Mouse (Mus musculus) liver, embryonic 14.5 days (tissue): Measurements from ENCODE around the gene Wdr72. TPM values are rescaled to one million over a fixed set of nuclear protein-coding genes. Genes with fewer than 3 reads are reported as not detected.

Experiments used
- ATAC-seq: fragments of 200-750 bp; cut with Nextera tagmentation; 2 replicates; pipeline ENCODE4 v1.8.0; 2017; ENCODE audit warnings: moderate number of reproducible peaks, mild to moderate bottlenecking, moderate library complexity; ENCODE audit not compliant: insufficient read depth
- DNase-seq, 3 experiments: peaks; one replicate each; pipeline ENCODE4 v3.0.0-alpha.2; 2012 to 2013; ENCODE audit warnings: low read depth in 3 of 3, low spot score in 3 of 3
- H3K27ac ChIP-seq: fragments of 300-500 bp; sonication (generic); 2 replicates; pipeline ENCODE4 v1.5.1; 2014; ENCODE audit warnings: moderate library complexity, mild to moderate bottlenecking, control low read depth, inconsistent platforms
- H3K27me3 ChIP-seq: fragments of 300-500 bp; sonication (generic); 2 replicates; pipeline ENCODE4 v1.6.1; 2014; ENCODE audit warnings: mild to moderate bottlenecking, low read length, moderate library complexity; ENCODE audit not compliant: control insufficient read depth, insufficient read depth
- H3K36me3 ChIP-seq: fragments of 300-500 bp; sonication (generic); replicated peaks from 2 replicates; pipeline ENCODE4 v1.6.1; 2014; ENCODE audit warnings: low read depth; ENCODE audit not compliant: control insufficient read depth, insufficient read depth
- H3K4me1 ChIP-seq, 2 experiments: fragments of 200-500 bp in 1 of 2; fragments of 300-500 bp in 1 of 2; sonication (generic) in 1 of 2; replicated peaks; 2 replicates each; pipeline ENCODE4 v1.6.1; 2012 to 2014; ENCODE audit warnings: antibody characterized with exemption in 1 of 2, inconsistent platforms in 1 of 2, low read length in 1 of 2; ENCODE audit not compliant: control insufficient read depth in 2 of 2, insufficient read depth in 2 of 2
- H3K4me2 ChIP-seq: fragments of 300-500 bp; sonication (generic); 2 replicates; pipeline ENCODE4 v1.6.1; 2014; ENCODE audit warnings: low read depth, mild to moderate bottlenecking, control low read depth, moderate library complexity
- H3K4me3 ChIP-seq, 2 experiments: fragments of 200-500 bp in 1 of 2; fragments of 300-500 bp in 1 of 2; sonication (generic) in 1 of 2; 2 replicates each; pipeline ENCODE4 v1.5.1; 2012 to 2014; ENCODE audit warnings: low read depth in 2 of 2, low read length in 2 of 2, mild to moderate bottlenecking in 2 of 2, control low read depth in 1 of 2, inconsistent platforms in 1 of 2, moderate library complexity in 1 of 2; ENCODE audit not compliant: insufficient read depth in 1 of 2
- H3K9ac ChIP-seq: fragments of 300-500 bp; sonication (generic); replicated peaks from 2 replicates; pipeline ENCODE4 v1.6.1; 2014; ENCODE audit warnings: mild to moderate bottlenecking, control low read depth, moderate library complexity
- H3K9me3 ChIP-seq: fragments of 300-500 bp; sonication (generic); 2 replicates; pipeline ENCODE4 v1.6.1; 2016; ENCODE audit warnings: low read length, mixed read lengths; ENCODE audit not compliant: control insufficient read depth
- CTCF ChIP-seq: IDR thresholded peaks from 2 replicates; pipeline ENCODE4 v1.5.1; 2016; ENCODE audit warnings: antibody characterized with exemption, low read depth, control low read depth
- EP300 ChIP-seq: IDR thresholded peaks from 2 replicates; pipeline ENCODE4 v1.6.1; 2016; ENCODE audit warnings: antibody characterized with exemption, low read depth
- WGBS: fragments of 180-500 bp; shearing (Covaris S2); extraction: QIAGEN DNeasy Blood & Tissue Kit; methylation state at CpG from one replicate; pipeline ENCODE4 v1.1.7; 2014; ENCODE audit not compliant: insufficient replicate concordance; 5-methylcytosine and 5-hydroxymethylcytosine counted together
- polyA plus RNA-seq, 2 experiments: library from polyadenylated mRNA; depleted of rRNA in 1 of 2; stranded (reverse) in 1 of 2; unstranded in 1 of 2; fragments of >200 nt; fragmentation: Nextera tagmentation in 1 of 2; extraction: Ambion mirVana in 1 of 2; gene quantifications; 2 replicates each; pipeline versions ENCODE4 v1.2.1 to v1.2.3; 2012 to 2014

Gene Wdr72
- polyA plus RNA-seq, 2 experiments: 0.01 TPM; not detected in 1

- TF ChIP-seq EP300 (no peak), CTCF (no peak)
- Histone ChIP-seq H3K36me3 (no peaks in the 10 kb centered on the region), H3K9me3 (no peaks in the 10 kb centered on the region), H3K9ac (no peak overlapping the region), H3K4me1 (no peaks in the 10 kb centered on the region), H3K4me2 (no peak overlapping the region), H3K27me3 (no peaks in the 10 kb centered on the region), H3K4me3 (no peak overlapping the region), H3K27ac (no peak overlapping the region)
- 66% methylated on average over 8 of the region's 8 CpGs for WGBS
- DNase-seq (no peak), ATAC-seq (no peak)
Measured at GRCm38 (mm10) chr9:74148306-74148705, 38.1 kb downstream of the Wdr72 start.

- ATAC-seq: no peak
- no peak overlapping the region for H3K9ac ChIP-seq
- no peaks in the 10 kb centered on the region for H3K9me3 ChIP-seq
- no peak for TF ChIP-seq EP300
- TF ChIP-seq CTCF: no peak
- H3K4me2 ChIP-seq: no peak overlapping the region
- WGBS: 61% methylated on average over 11 of the region's 11 CpGs
- DNase-seq: no peak
- H3K27ac ChIP-seq: no peak overlapping the region
- no peaks in the 10 kb centered on the region for H3K4me1 ChIP-seq
- no peak overlapping the region for H3K4me3 ChIP-seq
- no peaks in the 10 kb centered on the region for H3K27me3 ChIP-seq
- no peaks in the 10 kb centered on the region for H3K36me3 ChIP-seq
Measured at GRCm38 (mm10) chr9:74160361-74160933, 50.3 kb downstream of the Wdr72 start.

- H3K27ac ChIP-seq: no peak overlapping the region
- H3K4me3 ChIP-seq: no peak overlapping the region
- 64% methylated on average over 2 of the region's 2 CpGs for WGBS
- H3K9ac ChIP-seq: no peak overlapping the region
- H3K4me1 ChIP-seq: no peaks in the 10 kb centered on the region
- no peaks in the 10 kb centered on the region for H3K36me3 ChIP-seq
- H3K4me2 ChIP-seq: no peak overlapping the region
- DNase-seq (no peak), ATAC-seq (no peak)
- H3K27me3 ChIP-seq: no peaks in the 10 kb centered on the region
- TF ChIP-seq CTCF (no peak), EP300 (no peak)
- no peaks in the 10 kb centered on the region for H3K9me3 ChIP-seq
Measured at GRCm38 (mm10) chr9:74165697-74166096, 55.5 kb downstream of the Wdr72 start.

GRCm38 (mm10) chr9:74169904-74170303 lies 59.7 kb downstream of the Wdr72 start:
- 58% methylated on average over 6 of the region's 6 CpGs for WGBS
- no peaks in the 10 kb centered on the region for H3K4me1 ChIP-seq
- ATAC-seq (no peak), DNase-seq (no peak)
- TF ChIP-seq EP300 (no peak), CTCF (no peak)
- no peak overlapping the region for H3K4me3 ChIP-seq
- H3K27me3 ChIP-seq: no peaks in the 10 kb centered on the region
- H3K9ac ChIP-seq: no peak overlapping the region
- H3K4me2 ChIP-seq: no peak overlapping the region
- no peaks in the 10 kb centered on the region for H3K36me3 ChIP-seq
- no peaks in the 10 kb centered on the region for H3K9me3 ChIP-seq
- no peak overlapping the region for H3K27ac ChIP-seq

GRCm38 (mm10) chr9:74186748-74187400 lies 76.7 kb downstream of the Wdr72 start:
- TF ChIP-seq EP300: no peak
- no peak for TF ChIP-seq CTCF
- no peak overlapping the region for H3K4me2 ChIP-seq
- no peaks in the 10 kb centered on the region for H3K36me3 ChIP-seq
- 60% methylated on average over 16 of the region's 16 CpGs for WGBS
- no peaks in the 10 kb centered on the region for H3K27me3 ChIP-seq
- DNase-seq (no peak), ATAC-seq (no peak)
- H3K9me3 ChIP-seq: no peaks in the 10 kb centered on the region
- no peaks in the 10 kb centered on the region for H3K4me1 ChIP-seq
- no peak overlapping the region for H3K27ac ChIP-seq
- no peak overlapping the region for H3K9ac ChIP-seq
- H3K4me3 ChIP-seq: no peak overlapping the region
